Mouse (Mus musculus): ENCODE data around the gene Il6st. TPM values are rescaled to one million over a fixed set of nuclear protein-coding genes. Genes with fewer than 3 reads are reported as not detected.

The Il6st gene
- polyA plus RNA-seq, 1 experiment from 2014 or later: 22.6 TPM

GRCm38 (mm10) chr13:112522261-112522660, 58.4 kb downstream of the Il6st start:
- no peak overlapping the region for H3K4me3 ChIP-seq
- H3K27me3 ChIP-seq: no peaks in the 10 kb centered on the region
- no peak overlapping the region for H3K4me2 ChIP-seq
- peaks cover 9% of the 10 kb centered on the region for H3K9me3 ChIP-seq
- 70% methylated on average over 6 of the region's 6 CpGs for WGBS
- H3K27ac ChIP-seq: no peak overlapping the region
- no peak for ATAC-seq (ENCODE audit: low FRiP score)
- no peaks in the 10 kb centered on the region for H3K4me1 ChIP-seq (replicated peaks)
- no peaks in the 10 kb centered on the region for H3K36me3 ChIP-seq
- H3K9ac ChIP-seq: no peak overlapping the region

GRCm38 (mm10) chr13:112522896-112523295, 59.0 kb downstream of the Il6st start:
- Histone ChIP-seq H3K9ac (no peak overlapping the region), H3K27ac (no peak overlapping the region), H3K4me3 (no peak overlapping the region), H3K9me3 (peaks cover 6% of the 10 kb centered on the region), H3K27me3 (no peaks in the 10 kb centered on the region), H3K4me1 (replicated peaks) (no peaks in the 10 kb centered on the region), H3K4me2 (no peak overlapping the region), H3K36me3 (no peaks in the 10 kb centered on the region)
- whole genome bisulfite sequencing: 82% methylated on average over 3 of the region's 3 CpGs
- ATAC-seq (ENCODE audit: low FRiP score): no peak

GRCm38 (mm10) chr13:112523346-112523970, 59.6 kb downstream of the Il6st start:
- Histone ChIP-seq H3K4me3 (no peak overlapping the region), H3K4me2 (no peak overlapping the region), H3K4me1 (replicated peaks) (no peaks in the 10 kb centered on the region), H3K9ac (no peak overlapping the region), H3K9me3 (peaks cover under 1% of the 10 kb centered on the region; the same call in 1 of the 2 replicates), H3K27me3 (no peaks in the 10 kb centered on the region), H3K36me3 (no peaks in the 10 kb centered on the region), H3K27ac (no peak overlapping the region)
- no peak for ATAC-seq (ENCODE audit: low FRiP score)
- WGBS: 94% methylated on average over 10 of the region's 10 CpGs

- WGBS: 45% methylated on average over 1 of the region's 1 CpGs
- ATAC-seq (ENCODE audit: low FRiP score): no peak
Measured at GRCm38 (mm10) chr13:112527186-112527585, 63.3 kb downstream of the Il6st start.

GRCm38 (mm10) chr13:112529893-112530292, 66.0 kb downstream of the Il6st start:
- Histone ChIP-seq H3K27ac (no peak overlapping the region), H3K4me3 (no peak overlapping the region), H3K27me3 (no peaks in the 10 kb centered on the region), H3K9me3 (no peaks in the 10 kb centered on the region), H3K4me2 (no peak overlapping the region), H3K36me3 (no peaks in the 10 kb centered on the region), H3K4me1 (replicated peaks) (peaks cover 4% of the 10 kb centered on the region; the same call in 1 of the 2 replicates), H3K9ac (no peak overlapping the region)
- peak; percentile 24; the same call in 1 of the 2 replicates for ATAC-seq (ENCODE audit: low FRiP score)
- 37% methylated on average over 3 of the region's 3 CpGs for WGBS

More at GRCm38 (mm10) chr13:112527186-112527585, 63.3 kb downstream of the Il6st start:
- Histone ChIP-seq H3K4me1 (replicated peaks) (no peaks in the 10 kb centered on the region), H3K4me3 (no peak overlapping the region), H3K9me3 (no peaks in the 10 kb centered on the region), H3K4me2 (no peak overlapping the region), H3K36me3 (no peaks in the 10 kb centered on the region), H3K9ac (no peak overlapping the region), H3K27ac (no peak overlapping the region), H3K27me3 (no peaks in the 10 kb centered on the region)

GRCm38 (mm10) chr13:112532235-112532634, 68.4 kb downstream of the Il6st start:
- H3K27ac ChIP-seq: no peak overlapping the region
- H3K36me3 ChIP-seq: no peaks in the 10 kb centered on the region
- no peak overlapping the region for H3K9ac ChIP-seq
- H3K4me2 ChIP-seq: no peak overlapping the region
- H3K27me3 ChIP-seq: no peaks in the 10 kb centered on the region
- H3K4me3 ChIP-seq: no peak overlapping the region
- no peaks in the 10 kb centered on the region for H3K9me3 ChIP-seq
- 90% methylated on average over 6 of the region's 6 CpGs for WGBS
- no peak for ATAC-seq (ENCODE audit: low FRiP score)
- peaks cover 4% of the 10 kb centered on the region; the same call in 1 of the 2 replicates for H3K4me1 ChIP-seq (replicated peaks)

- H3K4me2 ChIP-seq: no peak overlapping the region
- no peaks in the 10 kb centered on the region for H3K36me3 ChIP-seq
- H3K9ac ChIP-seq: no peak overlapping the region
- no peak overlapping the region for H3K27ac ChIP-seq
- no peaks in the 10 kb centered on the region for H3K27me3 ChIP-seq
- H3K9me3 ChIP-seq: no peaks in the 10 kb centered on the region
- WGBS: 82% methylated on average over 9 of the region's 9 CpGs
- peaks cover 4% of the 10 kb centered on the region; the same call in 1 of the 2 replicates for H3K4me1 ChIP-seq (replicated peaks)
- H3K4me3 ChIP-seq: no peak overlapping the region
- no peak for ATAC-seq (ENCODE audit: low FRiP score)
Measured at GRCm38 (mm10) chr13:112533556-112533955, 69.7 kb downstream of the Il6st start.

- Histone ChIP-seq H3K9ac (no peak overlapping the region), H3K9me3 (no peaks in the 10 kb centered on the region), H3K4me2 (no peak overlapping the region), H3K4me1 (replicated peaks) (peaks cover 4% of the 10 kb centered on the region; the same call in 1 of the 2 replicates), H3K27me3 (no peaks in the 10 kb centered on the region), H3K27ac (no peak overlapping the region), H3K36me3 (no peaks in the 10 kb centered on the region), H3K4me3 (no peak overlapping the region)
- 76% methylated on average over 4 of the region's 4 CpGs for WGBS
- ATAC-seq (ENCODE audit: low FRiP score): no peak
Measured at GRCm38 (mm10) chr13:112536611-112537010, 72.7 kb downstream of the Il6st start.

GRCm38 (mm10) chr13:112537065-112537464, 73.2 kb downstream of the Il6st start:
- Histone ChIP-seq H3K36me3 (no peaks in the 10 kb centered on the region), H3K27ac (no peak overlapping the region), H3K4me1 (replicated peaks) (peaks cover 4% of the 10 kb centered on the region; the same call in 1 of the 2 replicates), H3K27me3 (no peaks in the 10 kb centered on the region), H3K4me2 (no peak overlapping the region), H3K9ac (no peak overlapping the region), H3K9me3 (no peaks in the 10 kb centered on the region), H3K4me3 (no peak overlapping the region)
- no peak for ATAC-seq (ENCODE audit: low FRiP score)
- WGBS: 95% methylated on average over 7 of the region's 7 CpGs

- H3K9ac ChIP-seq: no peak overlapping the region
- no peak overlapping the region for H3K4me2 ChIP-seq
- H3K4me3 ChIP-seq: no peak overlapping the region
- H3K9me3 ChIP-seq: no peaks in the 10 kb centered on the region
- H3K4me1 ChIP-seq (replicated peaks): no peaks in the 10 kb centered on the region
- H3K27ac ChIP-seq: no peak overlapping the region
- H3K36me3 ChIP-seq: no peaks in the 10 kb centered on the region
- 73% methylated on average over 3 of the region's 3 CpGs for WGBS
- no peak for ATAC-seq (ENCODE audit: low FRiP score)
- H3K27me3 ChIP-seq: no peaks in the 10 kb centered on the region
Measured at GRCm38 (mm10) chr13:112540616-112541015, 76.7 kb downstream of the Il6st start.

- Histone ChIP-seq H3K27me3 (no peaks in the 10 kb centered on the region), H3K9me3 (no peaks in the 10 kb centered on the region), H3K4me3 (no peak overlapping the region), H3K27ac (no peak overlapping the region), H3K9ac (no peak overlapping the region), H3K36me3 (no peaks in the 10 kb centered on the region), H3K4me2 (no peak overlapping the region), H3K4me1 (replicated peaks) (no peaks in the 10 kb centered on the region)
- ATAC-seq (ENCODE audit: low FRiP score): no peak
- 86% methylated on average over 10 of the region's 10 CpGs for WGBS
Measured at GRCm38 (mm10) chr13:112541223-112541975, 77.5 kb downstream of the Il6st start.

- H3K4me1 ChIP-seq (replicated peaks): no peaks in the 10 kb centered on the region
- no peaks in the 10 kb centered on the region for H3K9me3 ChIP-seq
- H3K9ac ChIP-seq: no peak overlapping the region
- WGBS: 88% methylated on average over 7 of the region's 7 CpGs
- H3K27ac ChIP-seq: no peak overlapping the region
- H3K4me3 ChIP-seq: no peak overlapping the region
- no peaks in the 10 kb centered on the region for H3K27me3 ChIP-seq
- no peak for ATAC-seq (ENCODE audit: low FRiP score)
- H3K36me3 ChIP-seq: no peaks in the 10 kb centered on the region
- H3K4me2 ChIP-seq: no peak overlapping the region
Measured at GRCm38 (mm10) chr13:112551641-112552548, 88.0 kb downstream of the Il6st start.
